Mouse (Mus musculus) kidney, adult 2 months (tissue): ENCODE results near the gene Lypd6.

Source experiments
- CTCF ChIP-seq: fragments of 200-500 bp; conservative IDR thresholded peaks from 2 replicates; pipeline ENCODE4 v1.5.1; 2011; ENCODE audit warnings: low read depth, mild to moderate bottlenecking, control low read depth, low read length, moderate library complexity, mixed read lengths; ENCODE audit not compliant: insufficient read depth, insufficient read length
- POLR2A ChIP-seq: fragments of 200-500 bp; IDR thresholded peaks from one replicate; pipeline ENCODE4 v1.6.1; 2011; ENCODE audit warnings: low read depth, low read length, control low read depth

GRCm38 (mm10) chr2:50173730-50174528 is 107.7 kb downstream of the Lypd6 start:
- TF ChIP-seq CTCF = no peak
- no peak for TF ChIP-seq POLR2A
